Mouse (Mus musculus): ENCODE measurements around the gene Gm49325.
"Not testable (repeated sequence)": the region's sequence is repeated elsewhere in the genome, so short reads cannot be mapped to it uniquely, and the experiment has no call there.

Gene Gm49325

DNA sequence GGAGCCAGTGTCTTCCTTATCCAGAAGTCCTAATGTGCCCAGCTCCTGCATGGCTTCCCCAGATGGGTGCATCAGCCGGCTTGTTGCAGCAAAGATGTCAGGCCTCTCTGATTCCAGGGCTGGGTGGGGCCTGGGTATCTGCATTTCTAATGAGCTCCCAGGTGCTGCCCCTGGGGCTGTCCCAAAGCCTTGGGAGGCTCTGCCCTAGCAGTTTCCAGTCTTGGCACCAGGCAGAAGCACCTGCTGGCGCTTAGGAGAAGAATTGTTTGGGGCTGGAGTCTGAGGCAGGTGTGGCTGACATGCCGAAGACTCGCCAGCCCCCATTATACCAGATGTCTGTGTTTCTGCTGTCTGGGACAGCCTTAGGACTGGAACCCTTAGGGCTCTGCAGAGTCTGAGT, 64.7 kb downstream of the Gm49325 start:
- DNase-seq (ENCODE audit: inconsistent age in 2 of 2, low spot score in 1 of 2): no peak

DNA sequence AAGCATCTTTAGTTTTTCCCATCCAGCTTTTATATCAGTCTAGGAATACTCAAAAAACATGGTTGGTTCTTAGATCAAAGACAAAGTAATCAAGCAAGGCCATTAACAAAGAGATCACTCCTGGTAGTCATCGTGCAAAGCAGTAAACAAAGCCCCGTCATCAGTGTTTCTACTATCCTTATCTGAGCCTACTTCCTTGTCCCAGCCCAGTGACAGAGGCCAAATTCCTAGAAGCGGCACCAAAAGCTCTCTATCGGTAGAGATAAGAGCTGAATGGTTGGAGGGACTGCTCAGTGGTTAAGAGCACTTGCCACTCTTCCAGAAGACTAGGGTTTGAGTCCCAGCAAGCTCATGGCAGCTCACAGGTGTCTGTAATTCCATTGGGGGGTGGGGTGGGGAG, 65.5 kb downstream of the Gm49325 start:
- no peak for DNase-seq (ENCODE audit: inconsistent age in 2 of 2, low spot score in 1 of 2)

GRCm38 (mm10) chr10:77673765-77674164, 67.8 kb downstream of the Gm49325 start:
- no peak for DNase-seq (ENCODE audit: inconsistent age in 2 of 2, low spot score in 1 of 2)

- DNase-seq (ENCODE audit: inconsistent age in 2 of 2, low spot score in 1 of 2): no peak
These were observed 71.6 kb downstream of the Gm49325 start for GRCm38 (mm10) chr10:77677562-77677961.

DNA sequence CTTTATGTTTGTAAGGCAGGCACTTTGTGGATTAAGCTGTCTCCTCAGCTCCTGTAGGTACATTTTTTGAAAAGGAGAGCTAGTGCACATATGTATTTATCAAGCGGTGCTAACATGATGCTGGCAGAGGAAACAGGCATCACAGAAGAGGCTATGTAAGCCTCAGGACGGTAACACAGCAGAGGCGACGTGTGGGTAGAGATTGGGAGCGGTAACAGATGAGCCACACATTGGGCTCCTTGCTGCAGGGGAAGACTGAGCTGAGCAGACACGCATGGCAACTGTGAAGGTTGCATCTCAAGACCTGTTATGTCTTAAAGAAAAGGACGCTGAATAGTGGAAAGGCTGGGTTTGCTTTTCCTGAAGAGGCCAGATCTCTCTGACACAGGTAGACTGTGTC, 77.0 kb downstream of the Gm49325 start:
- DNase-seq (ENCODE audit: inconsistent age in 2 of 2, low spot score in 1 of 2): no peak

GRCm38 (mm10) chr10:77684181-77684580, 78.2 kb downstream of the Gm49325 start:
- no peak for DNase-seq (ENCODE audit: inconsistent age in 2 of 2, low spot score in 1 of 2)

- DNase-seq (ENCODE audit: inconsistent age in 2 of 2, low spot score in 1 of 2): peak in 1 of 2 experiments; percentile 43
These were observed 80.1 kb downstream of the Gm49325 start, which contains the start of gene Tspear for GRCm38 (mm10) chr10:77685895-77686664. Gene Tspear (plus strand): TSS chr10:77686569.

GRCm38 (mm10) chr10:77687021-77687420, 81.0 kb downstream of the Gm49325 start:
- DNase-seq (ENCODE audit: inconsistent age in 2 of 2, low spot score in 1 of 2): no peak

DNA sequence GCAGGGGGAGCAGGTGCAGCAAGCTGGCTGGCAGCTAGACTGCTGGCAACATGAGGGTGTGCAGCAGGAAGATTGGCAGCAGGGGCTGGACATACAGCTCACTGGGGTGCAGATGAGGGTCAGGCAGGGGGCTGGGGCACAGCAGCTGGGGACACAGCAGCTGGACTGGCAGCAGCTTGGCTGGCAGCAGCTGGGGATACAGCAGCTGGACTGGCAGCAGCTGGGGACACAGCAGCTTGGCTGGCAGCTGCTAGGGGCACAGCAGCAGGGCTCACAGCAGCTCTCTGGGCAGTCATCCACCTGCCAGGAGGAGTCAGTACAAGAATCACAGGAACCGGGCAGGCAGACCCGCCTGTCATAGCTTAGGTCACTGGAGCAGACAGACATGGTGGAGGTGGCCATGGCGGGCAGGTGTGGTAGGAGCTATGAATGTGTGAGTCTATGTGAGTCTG, 84.4 kb downstream of the Gm49325 start, which contains the start of gene Gm19402:
Gm19402 (minus strand) TSS at position 402 of the 452 bp plus-strand sequence.
- not testable (repeated sequence) for DNase-seq (ENCODE audit: inconsistent age in 2 of 2, low spot score in 1 of 2)
